Mouse (Mus musculus) retina, embryonic 14.5 days (tissue): Measurements from ENCODE around the gene Rab8b.

Source experiments
- DNase-seq: peaks from one replicate; pipeline ENCODE4 v3.0.0-alpha.2; 2015; ENCODE audit warnings: low spot score

Gene Rab8b

DNA sequence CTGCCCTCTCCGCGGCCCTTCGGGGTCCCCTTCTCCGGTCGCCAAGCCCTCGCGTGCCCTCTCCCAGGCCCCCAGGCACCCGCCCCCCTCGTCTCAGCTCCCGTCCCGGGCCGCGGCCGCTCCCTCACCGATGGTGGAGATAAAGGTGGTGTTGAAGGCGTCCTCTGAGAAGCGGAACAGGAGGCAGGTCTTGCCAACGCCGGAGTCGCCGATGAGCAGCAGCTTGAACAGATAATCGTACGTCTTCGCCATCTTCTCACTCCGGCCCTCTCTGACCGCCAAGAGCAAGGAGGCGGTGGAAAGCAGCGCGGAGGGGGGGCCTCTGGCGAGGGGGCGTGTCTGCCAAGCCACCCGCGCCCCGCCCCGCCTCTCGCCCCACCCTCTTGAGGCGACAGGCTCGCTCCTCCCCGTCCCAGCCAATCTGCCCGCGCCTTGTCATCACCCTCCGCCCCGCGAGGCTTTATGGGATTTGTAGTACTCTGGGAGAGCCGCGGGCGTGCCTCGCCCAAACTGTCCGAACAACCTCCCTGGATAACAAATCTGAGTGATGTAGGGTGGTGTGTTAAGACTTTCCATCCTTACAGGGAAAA is at the start of gene Rab8b:
Gene Rab8b (minus strand): TSS at position 306 of the 590 bp plus-strand sequence.
- peak; percentile 98 for DNase-seq

DNA sequence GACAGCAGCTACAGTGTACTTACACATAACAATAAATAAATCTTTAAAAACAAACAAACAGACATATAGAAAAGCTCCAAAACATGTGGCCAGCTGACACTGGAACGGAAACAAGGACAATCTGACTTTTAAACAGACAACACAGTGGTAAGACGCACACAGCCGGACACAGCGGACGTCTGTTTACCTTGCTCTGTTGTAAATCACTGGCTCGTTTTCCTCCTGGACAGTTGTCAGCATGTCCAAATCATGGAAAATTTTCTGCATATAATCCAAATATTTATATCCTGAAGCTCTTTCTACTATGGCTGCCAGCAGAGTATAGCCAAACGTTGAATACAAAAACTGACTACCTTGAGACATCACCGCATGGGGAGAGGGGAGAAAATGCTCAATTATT is 48.0 kb upstream of the Rab8b start:
- no peak for DNase-seq

DNA sequence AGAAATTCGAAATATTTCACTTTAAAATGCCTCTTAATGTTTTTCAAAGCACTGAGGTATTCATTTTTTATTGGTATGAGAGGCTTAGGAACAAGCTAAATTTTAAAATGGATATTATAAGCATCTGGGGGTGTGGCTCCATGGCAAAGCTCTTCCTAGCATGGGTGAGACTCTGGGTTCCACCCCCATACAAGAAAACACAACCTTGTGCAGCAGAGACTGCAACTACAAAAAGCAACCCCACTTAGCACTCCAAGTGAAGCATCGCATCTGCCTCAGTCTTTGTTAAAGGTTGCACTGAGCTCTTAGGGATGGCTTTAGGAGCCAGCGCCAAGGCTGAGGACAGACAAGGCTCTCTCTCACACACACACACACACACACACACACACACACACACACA is 42.0 kb upstream of the Rab8b start:
- no peak for DNase-seq

DNA sequence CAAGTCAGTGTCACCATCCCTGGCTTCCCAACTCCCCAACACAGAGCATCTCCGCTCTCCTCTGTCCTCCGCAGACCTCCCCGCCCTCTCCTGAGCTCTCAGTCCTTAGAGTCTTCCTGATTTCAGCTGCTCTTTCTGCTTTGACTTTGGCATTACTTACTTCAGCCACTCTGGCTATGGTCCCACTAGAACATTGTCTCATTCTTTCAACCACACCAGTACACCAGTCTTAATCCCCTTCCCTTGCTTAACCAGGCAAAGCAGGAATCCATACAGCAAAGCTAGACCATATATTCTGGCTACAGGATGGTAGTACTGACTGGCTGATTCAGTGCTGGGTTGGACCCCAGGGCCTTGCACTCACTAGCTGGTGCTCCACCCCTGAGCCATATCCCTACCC is 38.0 kb upstream of the Rab8b start:
- DNase-seq = no peak

- DNase-seq = no peak
Measured at GRCm38 (mm10) chr9:66952886-66953285, 33.4 kb upstream of the Rab8b start.

- DNase-seq = no peak
Measured at GRCm38 (mm10) chr9:66952321-66952720, 32.8 kb upstream of the Rab8b start.

DNA sequence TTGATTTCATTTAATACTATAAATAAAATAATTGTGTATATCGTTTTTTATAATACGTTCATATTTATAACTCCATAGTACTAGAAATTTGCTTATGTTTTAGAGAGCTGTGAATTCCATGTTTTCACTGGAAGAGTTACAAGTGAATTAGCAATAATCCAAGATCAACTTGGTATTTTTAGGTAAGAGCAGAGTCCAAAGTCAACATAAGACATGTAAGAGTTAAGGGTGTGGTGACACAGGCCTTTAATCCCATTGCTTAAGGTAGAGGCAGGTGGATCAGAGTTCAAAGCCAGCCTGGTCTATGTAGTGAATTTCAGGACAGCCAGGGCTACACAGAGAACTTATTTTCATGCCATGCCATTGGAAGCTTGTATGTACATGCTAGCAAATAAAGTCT is 29.0 kb upstream of the Rab8b start:
- no peak for DNase-seq

GRCm38 (mm10) chr9:66945647-66946641 is 26.5 kb upstream of the Rab8b start, which contains the start of gene Rps27l:
Rps27l (plus strand) TSS chr9:66946086.
- peak; percentile 98 for DNase-seq

GRCm38 (mm10) chr9:66945161-66945560 is 25.7 kb upstream of the Rab8b start:
- no peak for DNase-seq

- DNase-seq = peak; percentile 85
Measured at GRCm38 (mm10) chr9:66938836-66939235, 19.3 kb upstream of the Rab8b start.

GRCm38 (mm10) chr9:66937507-66937906 is 18.0 kb upstream of the Rab8b start:
- DNase-seq = no peak

GRCm38 (mm10) chr9:66933869-66934808 is 14.7 kb upstream of the Rab8b start:
- peak; percentile 55 for DNase-seq

- no peak for DNase-seq
Measured at GRCm38 (mm10) chr9:66930351-66930750, 10.9 kb upstream of the Rab8b start.

DNA sequence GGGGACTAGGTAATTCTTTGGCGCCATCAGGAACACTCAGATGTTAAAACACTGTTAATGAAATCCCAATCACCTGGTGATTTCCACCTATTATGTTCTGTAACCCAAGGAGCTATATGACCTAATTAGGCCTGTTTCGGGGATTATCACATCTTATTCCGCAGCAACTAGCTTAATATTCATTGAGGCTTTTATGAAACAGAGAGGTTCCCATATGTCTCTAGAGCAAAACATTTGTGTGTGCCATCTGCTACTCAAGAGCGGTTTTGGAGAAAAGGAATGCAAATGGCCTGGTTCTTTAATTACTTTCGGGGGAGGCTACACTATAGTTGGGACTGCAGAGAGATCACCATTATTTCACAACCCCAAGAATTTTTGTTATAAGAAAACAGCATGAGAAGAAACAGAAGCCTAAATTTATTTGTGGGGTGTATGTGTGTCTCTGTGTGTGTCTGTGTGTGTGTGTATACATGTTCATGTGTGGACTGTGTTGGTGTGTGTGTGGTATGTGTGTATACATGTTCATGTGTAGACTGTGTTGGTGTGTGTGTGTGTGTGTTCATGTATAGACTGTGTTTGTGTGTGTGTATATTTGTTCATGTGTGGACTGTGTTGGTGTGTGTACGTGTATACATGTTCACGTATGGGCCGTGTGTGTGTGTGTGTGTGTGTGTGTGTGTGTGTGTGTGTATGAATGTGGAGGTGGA is 8.4 kb upstream of the Rab8b start:
- no peak for DNase-seq

- DNase-seq = no peak
Measured at GRCm38 (mm10) chr9:66925853-66926252, 6.4 kb upstream of the Rab8b start.

GRCm38 (mm10) chr9:66922076-66922475 is 2.6 kb upstream of the Rab8b start:
- no peak for DNase-seq

DNA sequence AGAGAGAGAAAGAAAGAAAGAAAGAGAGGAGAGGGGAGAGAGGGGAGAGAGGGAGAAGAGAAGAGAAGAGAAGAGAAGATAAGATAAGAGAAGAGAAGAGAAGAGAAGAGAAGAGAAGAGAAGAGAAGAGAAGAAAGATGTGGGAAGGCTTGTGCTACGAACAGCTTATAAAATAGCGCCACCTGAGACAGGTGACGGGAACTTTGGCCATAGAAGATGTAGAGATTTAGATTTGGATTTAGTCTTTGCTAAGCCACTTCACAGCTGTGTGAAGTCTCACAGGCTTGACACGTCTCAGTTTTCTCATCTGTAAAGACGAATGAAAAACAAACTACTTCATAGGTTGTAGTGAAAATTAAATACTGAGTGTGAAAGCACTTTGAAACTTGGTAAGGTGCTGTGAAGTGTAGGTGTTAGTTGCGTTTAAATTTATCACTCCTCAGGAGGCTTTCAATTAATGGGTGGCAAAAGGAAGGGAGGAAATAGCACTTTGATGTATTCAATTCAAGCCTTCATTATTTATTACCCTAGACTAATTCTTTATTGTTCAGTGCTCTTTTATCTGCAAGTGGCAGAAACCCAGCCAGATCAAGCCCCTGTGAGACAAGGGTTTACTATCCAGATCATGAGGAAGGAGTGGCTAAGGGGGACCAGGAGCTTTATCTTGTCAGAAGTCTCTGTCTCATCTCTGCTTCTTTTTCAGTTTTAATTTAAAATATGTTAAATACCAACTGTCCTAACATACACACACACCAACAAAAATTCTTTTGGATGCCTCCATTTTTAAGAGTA is 1.2 kb upstream of the Rab8b start:
- DNase-seq = no peak

GRCm38 (mm10) chr9:66919981-66920380 is 494 bp upstream of the Rab8b start:
- no peak for DNase-seq

DNA sequence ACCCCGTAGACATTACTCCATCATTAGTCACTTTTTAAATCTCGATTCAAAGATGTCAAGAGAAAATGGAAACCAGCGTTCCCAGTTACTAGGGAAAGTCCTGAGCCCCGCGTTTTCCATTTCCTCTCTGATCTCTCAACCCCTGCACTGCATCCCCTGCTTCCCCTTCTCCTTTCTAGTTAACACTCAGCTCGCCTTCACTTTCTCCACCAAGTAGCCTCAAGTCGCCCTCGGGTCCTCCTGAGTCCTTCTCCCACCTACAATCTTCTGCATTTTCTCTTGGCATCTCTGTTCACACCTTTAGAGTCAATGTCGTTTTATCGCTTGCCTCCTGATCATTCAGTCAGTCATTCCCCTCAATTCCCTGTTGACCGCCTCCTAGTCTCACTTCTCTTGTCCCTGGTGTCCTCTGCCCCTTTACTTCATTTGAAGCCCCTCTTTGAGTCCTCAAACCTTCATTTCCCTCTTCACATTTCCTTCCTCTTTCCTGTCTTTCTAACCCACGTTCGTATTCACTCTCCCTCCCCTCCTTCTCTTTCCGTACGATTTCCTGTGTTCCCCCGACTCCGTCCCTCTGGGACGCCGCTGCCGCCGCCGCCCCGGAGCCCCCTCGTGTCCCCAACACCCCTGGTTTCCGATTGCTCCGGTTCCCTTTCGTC is 686 bp downstream of the Rab8b start:
- DNase-seq = no peak

GRCm38 (mm10) chr9:66917892-66918255 is 1.6 kb downstream of the Rab8b start:
- no peak for DNase-seq
